Mouse (Mus musculus) adrenal gland (tissue): ENCODE measurements at regions not wholly inside any gene's neighbourhood (a gene's known extent, or its start where the extent isn't known, plus 50 kb on each side); places are given as distances from the start of the nearest gene placed in this dataset.

Source experiments
- intact Hi-C: fragments of 180-260 bp; cut with DNase I; formaldehyde crosslinking; loops from one replicate; pipeline ENCODE4 v1.15.1; 2025

DNA sequence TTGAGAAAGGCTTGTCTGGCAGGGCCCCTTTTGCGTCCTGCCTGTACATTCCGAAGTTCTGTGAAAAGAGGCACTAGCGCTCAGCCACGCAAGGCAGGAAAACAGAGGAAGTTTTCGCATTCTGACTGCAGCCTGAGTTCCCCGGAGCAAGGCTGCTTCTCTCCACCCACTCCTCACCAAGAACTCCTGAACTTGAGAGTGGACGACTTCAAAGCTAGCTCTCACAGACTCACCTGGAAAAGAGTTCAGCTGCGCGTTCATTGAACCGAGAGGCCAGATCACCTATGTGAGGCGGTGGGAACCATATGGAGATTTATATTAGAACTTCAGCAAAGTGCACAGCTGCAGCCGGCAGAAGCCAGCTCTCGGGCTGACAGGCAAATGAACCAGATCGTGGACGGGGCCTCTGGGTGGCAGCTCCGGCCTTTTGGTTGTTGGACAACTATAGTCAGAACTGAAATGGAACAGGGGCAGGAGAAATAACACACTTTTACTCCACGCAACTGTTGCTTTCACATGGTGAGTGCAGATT lies 272.7 kb downstream of the Gm11146 start:
- intact Hi-C loops: loop anchor here (2.0 to 5.0 kb wide), 2 partner anchors 116 to 173 kb away; no protein-coding TSS in a partner anchor

- intact Hi-C loops: loop anchor here (2.0 to 5.0 kb wide), 2 partner anchors 116 to 174 kb away; no protein-coding TSS in a partner anchor
These were observed 273.2 kb downstream of the Gm11146 start for GRCm38 (mm10) chr16:77328628-77329159.

DNA sequence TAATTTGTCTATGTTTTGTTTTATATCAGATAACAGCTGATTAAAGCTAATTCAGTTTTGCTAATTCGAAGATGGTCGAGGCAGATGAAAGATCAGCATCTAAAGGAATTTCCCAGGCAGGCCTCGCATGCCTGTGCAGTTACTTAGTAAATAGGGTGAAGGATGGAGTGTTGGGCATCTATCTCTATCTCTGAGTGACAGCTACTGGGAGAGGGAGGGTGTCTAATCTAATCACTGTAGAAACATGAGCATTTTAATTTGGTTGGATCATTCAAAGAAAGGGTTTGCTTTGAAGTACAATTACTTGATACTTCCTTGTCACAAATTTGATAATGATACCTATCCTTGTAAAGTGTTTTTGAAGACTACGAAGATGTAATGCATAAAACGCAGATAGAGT lies 273.8 kb downstream of the Gm11146 start:
- intact Hi-C loops: loop anchor here (2.0 to 5.0 kb wide), 2 partner anchors 117 to 174 kb away; no protein-coding TSS in a partner anchor

GRCm38 (mm10) chr16:77322338-77322737 lies 279.6 kb downstream of the Gm11146 start:
- intact Hi-C loops: no loop called here

- intact Hi-C loops: no loop called here
These were observed 283.7 kb downstream of the Gm11146 start for GRCm38 (mm10) chr16:77318150-77318549.

DNA sequence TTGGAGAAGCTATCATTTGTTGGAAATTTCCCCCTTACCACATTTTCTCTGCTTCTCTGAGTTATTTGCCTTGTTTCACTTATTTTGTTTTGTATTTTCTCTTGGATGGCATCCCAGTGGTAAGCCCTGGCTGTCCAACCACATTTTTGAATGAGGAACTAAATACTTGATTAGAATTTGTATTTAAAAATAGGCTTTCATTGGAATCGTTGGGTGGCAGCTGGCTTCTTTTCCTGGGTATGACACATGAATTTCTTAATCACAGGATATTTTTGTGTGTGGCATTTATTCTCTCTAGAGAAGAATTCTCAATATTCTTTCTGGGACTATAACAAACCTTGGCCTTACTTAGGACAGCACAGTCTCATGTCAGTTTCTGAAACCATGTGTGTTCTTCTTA lies 286.5 kb downstream of the Gm11146 start:
- intact Hi-C loops: no loop called here

- intact Hi-C loops: no loop called here
These were observed 288.7 kb downstream of the Gm11146 start for GRCm38 (mm10) chr16:77313195-77313594.

- intact Hi-C loops: no loop called here
These were observed 288.0 kb downstream of the Usp25 start for GRCm38 (mm10) chr16:77301270-77302171.

GRCm38 (mm10) chr16:77300572-77301213 lies 287.2 kb downstream of the Usp25 start:
- intact Hi-C loops: no loop called here

GRCm38 (mm10) chr16:77295574-77296355 lies 282.3 kb downstream of the Usp25 start:
- intact Hi-C loops: no loop called here

- intact Hi-C loops: no loop called here
These were observed 278.8 kb downstream of the Usp25 start for GRCm38 (mm10) chr16:77292317-77292771.

GRCm38 (mm10) chr16:77291723-77292316 lies 278.3 kb downstream of the Usp25 start:
- intact Hi-C loops: no loop called here

DNA sequence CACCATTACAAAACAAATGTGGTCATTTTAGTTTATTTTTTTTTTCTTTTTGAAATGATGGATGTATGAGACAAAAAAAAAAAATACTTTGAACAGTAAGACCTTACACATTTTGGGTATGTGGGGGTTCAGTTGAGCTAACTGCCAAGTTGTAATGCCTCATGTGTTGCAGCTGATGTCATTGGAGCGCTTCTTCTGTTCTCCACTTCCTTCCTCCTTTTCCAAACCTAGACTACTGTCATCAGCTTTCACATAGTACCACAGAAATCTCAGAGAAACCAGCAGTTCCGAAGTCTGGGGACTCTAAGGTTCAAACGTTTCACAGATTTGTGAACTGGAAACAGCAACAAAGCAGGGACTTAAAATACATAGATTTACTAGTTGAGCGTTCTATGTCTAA lies 270.7 kb downstream of the Usp25 start:
- intact Hi-C loops: no loop called here

DNA sequence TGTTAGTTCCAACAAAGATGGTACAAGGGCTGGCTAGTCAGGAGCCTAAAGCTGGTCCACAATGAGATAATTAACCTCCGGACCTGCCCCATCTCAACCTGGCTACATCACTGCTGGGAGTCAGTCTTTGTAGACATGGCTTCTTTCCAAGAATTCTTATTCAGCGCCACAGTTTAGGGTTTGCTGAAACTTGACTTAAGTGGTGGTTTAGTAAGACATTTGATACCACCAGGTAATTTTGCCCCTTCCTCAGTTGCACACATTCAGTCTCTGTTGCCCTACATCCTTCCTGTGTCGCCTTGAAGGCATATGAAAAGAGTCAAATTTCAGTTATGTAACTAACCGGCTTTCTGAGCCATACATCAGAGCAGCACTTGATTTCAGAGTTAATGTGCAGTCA lies 266.4 kb downstream of the Usp25 start:
- intact Hi-C loops: no loop called here

- intact Hi-C loops: no loop called here
These were observed 266.0 kb downstream of the Usp25 start for GRCm38 (mm10) chr16:77279495-77279894.

GRCm38 (mm10) chr16:77273306-77273705 lies 259.8 kb downstream of the Usp25 start:
- intact Hi-C loops: no loop called here

DNA sequence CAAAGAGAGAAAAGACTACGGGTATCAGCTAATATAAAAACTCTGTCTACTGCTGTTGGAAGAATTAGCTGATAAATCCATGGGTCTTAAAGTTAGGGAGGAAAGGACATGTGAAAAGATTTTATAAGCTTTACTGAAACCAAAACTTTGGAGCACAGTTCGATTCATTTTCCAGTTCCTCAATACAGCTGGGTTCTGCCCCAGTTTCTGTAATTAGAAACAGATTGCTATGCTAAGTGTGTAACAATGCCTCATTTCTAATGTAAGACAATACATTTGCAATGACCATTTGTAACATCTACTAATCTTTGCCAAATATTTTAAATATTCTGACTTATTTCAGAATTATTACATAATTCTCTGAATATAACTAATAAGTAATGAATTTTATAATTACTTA lies 255.4 kb downstream of the Usp25 start:
- intact Hi-C loops: no loop called here

- intact Hi-C loops: no loop called here
These were observed 254.2 kb downstream of the Usp25 start for GRCm38 (mm10) chr16:77267679-77268078.

- intact Hi-C loops: loop anchor here (2.0 to 10.0 kb wide), 2 partner anchors 192 to 902 kb away; no protein-coding TSS in a partner anchor
These were observed 238.8 kb downstream of the Usp25 start for GRCm38 (mm10) chr16:77252349-77252748.

- intact Hi-C loops: loop anchor here (10.0 kb wide), 1 partner anchor 903 kb away; no protein-coding TSS in a partner anchor
These were observed 237.9 kb downstream of the Usp25 start for GRCm38 (mm10) chr16:77251422-77251821.
